Mouse (Mus musculus): Measurements from ENCODE around the gene Pbx4. TPM values are rescaled to one million over a fixed set of nuclear protein-coding genes. Genes with fewer than 3 reads are reported as not detected.

The Pbx4 gene
- total RNA-seq, 1 experiment: 5.2 TPM

GRCm38 (mm10) chr8:69870907-69871306 lies 38.6 kb downstream of the Pbx4 start:
- Histone ChIP-seq H3K4me1 (ENCODE audit: control insufficient read depth in 2 of 2, insufficient read depth in 2 of 2, low read length in 2 of 2, poor library complexity in 1 of 2) (no peaks in the 10 kb centered on the region), H3K27ac (ENCODE audit: insufficient read depth, low read depth, low read length, poor library complexity, severe bottlenecking) (no peak overlapping the region), H3K9ac (ENCODE audit: insufficient read depth, low read depth, low read length, poor library complexity, severe bottlenecking) (no peak overlapping the region), H3K4me3 (ENCODE audit: insufficient read depth in 1 of 2, low read depth in 1 of 2, low read length in 2 of 2, poor library complexity in 1 of 2, severe bottlenecking in 1 of 2) (no peak overlapping the region), H3K36me3 (ENCODE audit: control insufficient read depth, insufficient read depth, low read length, poor library complexity, severe bottlenecking) (no peaks in the 10 kb centered on the region), H3K9me3 (ENCODE audit: control insufficient read depth, insufficient read depth, low read depth, low read length) (no peaks in the 10 kb centered on the region)
- no peak for DNase-seq (ENCODE audit: low read depth, low spot score)
- in situ Hi-C loops (cut with MboI; ENCODE audit: low sequenced_read_pairs in 2 of 2, unreplicated experiment in 2 of 2): loop anchor here in 1 of 2 experiments (10.0 kb wide), 1 partner anchor 546 kb away; no protein-coding TSS in a partner anchor
- TF ChIP-seq CHD2 (IDR thresholded peaks at IDR 0.05; ENCODE audit: low read depth, low read length) (no peak), MAFK (IDR thresholded peaks at IDR 0.05; ENCODE audit: insufficient read depth, low read depth, low read length) (no peak), HCFC1 (IDR thresholded peaks at IDR 0.05; ENCODE audit: borderline replicate concordance, insufficient read depth, low read length) (no peak), ZC3H11A (IDR thresholded peaks at IDR 0.05; ENCODE audit: borderline replicate concordance, low read depth, low read length) (no peak)

- H3K27ac ChIP-seq (ENCODE audit: insufficient read depth, low read depth, low read length, poor library complexity, severe bottlenecking): no peak overlapping the region
- no peaks in the 10 kb centered on the region for H3K4me1 ChIP-seq (ENCODE audit: control insufficient read depth in 2 of 2, insufficient read depth in 2 of 2, low read length in 2 of 2, poor library complexity in 1 of 2)
- no peaks in the 10 kb centered on the region for H3K9me3 ChIP-seq (ENCODE audit: control insufficient read depth, insufficient read depth, low read depth, low read length)
- TF ChIP-seq ZNF384 (IDR thresholded peaks at IDR 0.05; ENCODE audit: low read depth, low read length) (peak; percentile 55; the same call in 1 of the 2 replicates), CHD2 (IDR thresholded peaks at IDR 0.05; ENCODE audit: low read depth, low read length) (no peak), ZC3H11A (IDR thresholded peaks at IDR 0.05; ENCODE audit: borderline replicate concordance, low read depth, low read length) (peak; percentile 59; the same call in 1 of the 2 replicates), HCFC1 (IDR thresholded peaks at IDR 0.05; ENCODE audit: borderline replicate concordance, insufficient read depth, low read length) (no peak), MAFK (IDR thresholded peaks at IDR 0.05; ENCODE audit: insufficient read depth, low read depth, low read length) (no peak)
- H3K36me3 ChIP-seq (ENCODE audit: control insufficient read depth, insufficient read depth, low read length, poor library complexity, severe bottlenecking): no peaks in the 10 kb centered on the region
- H3K4me3 ChIP-seq (ENCODE audit: insufficient read depth in 1 of 2, low read depth in 1 of 2, low read length in 2 of 2, poor library complexity in 1 of 2, severe bottlenecking in 1 of 2): no peak overlapping the region
- in situ Hi-C loops (cut with MboI; ENCODE audit: low sequenced_read_pairs in 2 of 2, unreplicated experiment in 2 of 2): loop anchor here in 1 of 2 experiments (10.0 kb wide), 1 partner anchor 549 kb away; no protein-coding TSS in a partner anchor
- DNase-seq (ENCODE audit: low read depth, low spot score): peak; percentile 62
- H3K9ac ChIP-seq (ENCODE audit: insufficient read depth, low read depth, low read length, poor library complexity, severe bottlenecking): no peak overlapping the region
Observed at GRCm38 (mm10) chr8:69874155-69874554, 41.9 kb downstream of the Pbx4 start.

- Histone ChIP-seq H3K36me3 (ENCODE audit: control insufficient read depth, insufficient read depth, low read length, poor library complexity, severe bottlenecking) (no peaks in the 10 kb centered on the region), H3K9ac (ENCODE audit: insufficient read depth, low read depth, low read length, poor library complexity, severe bottlenecking) (no peak overlapping the region), H3K4me3 (ENCODE audit: insufficient read depth in 1 of 2, low read depth in 1 of 2, low read length in 2 of 2, poor library complexity in 1 of 2, severe bottlenecking in 1 of 2) (no peak overlapping the region), H3K4me1 (ENCODE audit: control insufficient read depth in 2 of 2, insufficient read depth in 2 of 2, low read length in 2 of 2, poor library complexity in 1 of 2) (no peaks in the 10 kb centered on the region), H3K27ac (ENCODE audit: insufficient read depth, low read depth, low read length, poor library complexity, severe bottlenecking) (no peak overlapping the region), H3K9me3 (ENCODE audit: control insufficient read depth, insufficient read depth, low read depth, low read length) (no peaks in the 10 kb centered on the region)
- in situ Hi-C loops (cut with MboI; ENCODE audit: low sequenced_read_pairs in 2 of 2, unreplicated experiment in 2 of 2): loop anchor here in 1 of 2 experiments (10.0 kb wide), 1 partner anchor 550 kb away; no protein-coding TSS in a partner anchor
- TF ChIP-seq MAFK (IDR thresholded peaks at IDR 0.05; ENCODE audit: insufficient read depth, low read depth, low read length) (no peak), HCFC1 (IDR thresholded peaks at IDR 0.05; ENCODE audit: borderline replicate concordance, insufficient read depth, low read length) (no peak), ZNF384 (IDR thresholded peaks at IDR 0.05; ENCODE audit: low read depth, low read length) (no peak), ZC3H11A (IDR thresholded peaks at IDR 0.05; ENCODE audit: borderline replicate concordance, low read depth, low read length) (no peak), CHD2 (IDR thresholded peaks at IDR 0.05; ENCODE audit: low read depth, low read length) (no peak)
- DNase-seq (ENCODE audit: low read depth, low spot score): no peak
Observed at GRCm38 (mm10) chr8:69874654-69875053, 42.4 kb downstream of the Pbx4 start.

GRCm38 (mm10) chr8:69876097-69876496 lies 43.8 kb downstream of the Pbx4 start:
- no peak overlapping the region for H3K27ac ChIP-seq (ENCODE audit: insufficient read depth, low read depth, low read length, poor library complexity, severe bottlenecking)
- no peaks in the 10 kb centered on the region for H3K36me3 ChIP-seq (ENCODE audit: control insufficient read depth, insufficient read depth, low read length, poor library complexity, severe bottlenecking)
- in situ Hi-C loops (cut with MboI; ENCODE audit: low sequenced_read_pairs in 2 of 2, unreplicated experiment in 2 of 2): loop anchor here in 1 of 2 experiments (10.0 kb wide), 1 partner anchor 551 kb away; no protein-coding TSS in a partner anchor
- DNase-seq (ENCODE audit: low read depth, low spot score): no peak
- H3K4me1 ChIP-seq (ENCODE audit: control insufficient read depth in 2 of 2, insufficient read depth in 2 of 2, low read length in 2 of 2, poor library complexity in 1 of 2): peaks cover 0 to 1% of the 10 kb centered on the region in 2 experiments; a peak in 1 of 4 replicates
- H3K9me3 ChIP-seq (ENCODE audit: control insufficient read depth, insufficient read depth, low read depth, low read length): no peaks in the 10 kb centered on the region
- no peak overlapping the region for H3K9ac ChIP-seq (ENCODE audit: insufficient read depth, low read depth, low read length, poor library complexity, severe bottlenecking)
- TF ChIP-seq MAFK (IDR thresholded peaks at IDR 0.05; ENCODE audit: insufficient read depth, low read depth, low read length): no peak
- no peak for TF ChIP-seq CHD2 (IDR thresholded peaks at IDR 0.05; ENCODE audit: low read depth, low read length)
- no peak for TF ChIP-seq ZC3H11A (IDR thresholded peaks at IDR 0.05; ENCODE audit: borderline replicate concordance, low read depth, low read length)
- no peak for TF ChIP-seq ZNF384 (IDR thresholded peaks at IDR 0.05; ENCODE audit: low read depth, low read length)
- TF ChIP-seq HCFC1 (IDR thresholded peaks at IDR 0.05; ENCODE audit: borderline replicate concordance, insufficient read depth, low read length): no peak
- H3K4me3 ChIP-seq (ENCODE audit: insufficient read depth in 1 of 2, low read depth in 1 of 2, low read length in 2 of 2, poor library complexity in 1 of 2, severe bottlenecking in 1 of 2): no peak overlapping the region
